Mouse (Mus musculus) WW6 (cell line): ENCODE data around the gene Tmprss13.

ENCODE experiments used
- DNase-seq: peaks from one replicate; pipeline ENCODE4 v3.0.0-alpha.2; 2013; ENCODE audit warnings: low read depth, low spot score

Gene Tmprss13

DNA sequence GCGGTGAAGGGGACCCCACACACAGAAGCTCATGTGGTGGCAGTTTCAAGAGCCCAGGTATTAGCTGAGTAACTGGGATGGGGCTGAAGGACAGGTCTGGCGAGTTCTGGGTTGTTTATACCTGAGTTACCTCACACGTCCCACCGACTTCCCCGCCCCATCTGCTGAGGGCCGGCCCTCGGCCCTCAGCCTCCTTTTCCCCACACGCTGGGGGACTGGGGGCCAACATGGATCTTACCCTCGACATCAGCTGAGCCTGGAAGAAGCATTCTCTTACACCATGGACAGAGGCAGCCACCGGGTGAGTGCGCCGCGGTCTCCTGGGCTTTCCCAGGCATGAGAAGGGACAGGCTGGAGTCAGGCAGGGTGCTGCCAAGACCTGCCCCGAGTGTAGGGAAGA, at the start of gene Tmprss13:
Gene Tmprss13, plus strand, starts transcription at position 246 of the 400 bp plus-strand sequence.
- DNase-seq, result no peak

GRCm38 (mm10) chr9:45272213-45272612, 46.7 kb upstream of the Tmprss13 start:
- no peak for DNase-seq

DNA sequence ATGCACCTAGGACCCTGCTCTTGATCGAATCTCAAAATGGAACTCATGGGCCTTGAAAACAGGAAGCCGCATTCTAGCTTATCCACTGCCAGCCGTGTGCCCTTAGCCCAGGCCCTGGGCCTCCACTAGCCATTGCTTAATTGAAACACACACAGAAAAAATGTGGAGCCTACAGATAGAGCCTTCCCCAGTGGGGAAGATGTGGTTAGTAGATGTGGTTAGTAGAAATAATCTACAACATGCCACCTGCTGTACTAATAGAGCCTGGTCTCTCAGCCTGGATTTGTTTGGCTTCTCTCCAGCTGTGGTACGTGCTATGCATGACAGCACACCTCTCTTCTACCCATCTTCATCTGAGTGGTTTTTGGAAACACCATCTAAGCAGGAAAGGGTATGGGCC, 44.7 kb upstream of the Tmprss13 start:
- no peak for DNase-seq

GRCm38 (mm10) chr9:45274635-45275034, 44.3 kb upstream of the Tmprss13 start:
- no peak for DNase-seq

DNA sequence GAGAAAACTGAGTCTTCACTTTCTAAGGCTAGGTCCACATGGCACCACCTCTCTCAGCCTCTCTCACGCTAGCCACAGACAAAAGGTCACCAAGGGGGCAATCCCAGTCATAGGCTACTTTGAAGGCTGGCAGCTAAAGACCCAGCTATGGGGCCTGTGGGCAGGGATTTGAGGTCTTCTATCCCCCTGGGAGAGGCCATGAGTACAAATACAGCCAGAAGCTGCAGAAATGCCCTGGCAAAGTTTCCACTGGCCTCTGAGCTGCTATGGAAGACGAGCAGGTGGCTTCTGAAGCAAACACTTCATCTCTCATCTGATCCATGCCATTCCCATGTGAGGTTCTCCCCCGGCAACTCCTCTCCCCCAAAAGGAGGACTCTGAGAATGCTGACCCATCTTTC, 38.8 kb upstream of the Tmprss13 start:
- DNase-seq, result no peak

- no peak for DNase-seq
Measured at GRCm38 (mm10) chr9:45280891-45281290, 38.0 kb upstream of the Tmprss13 start.

GRCm38 (mm10) chr9:45282466-45282865, 36.4 kb upstream of the Tmprss13 start:
- no peak for DNase-seq

GRCm38 (mm10) chr9:45291481-45292168, 27.3 kb upstream of the Tmprss13 start:
- no peak for DNase-seq

GRCm38 (mm10) chr9:45294210-45295011, 24.5 kb upstream of the Tmprss13 start:
- no peak for DNase-seq

GRCm38 (mm10) chr9:45299231-45300006, 19.5 kb upstream of the Tmprss13 start:
- peak; percentile 45 for DNase-seq

GRCm38 (mm10) chr9:45300422-45301104, 18.3 kb upstream of the Tmprss13 start:
- peak; percentile 86 for DNase-seq

DNA sequence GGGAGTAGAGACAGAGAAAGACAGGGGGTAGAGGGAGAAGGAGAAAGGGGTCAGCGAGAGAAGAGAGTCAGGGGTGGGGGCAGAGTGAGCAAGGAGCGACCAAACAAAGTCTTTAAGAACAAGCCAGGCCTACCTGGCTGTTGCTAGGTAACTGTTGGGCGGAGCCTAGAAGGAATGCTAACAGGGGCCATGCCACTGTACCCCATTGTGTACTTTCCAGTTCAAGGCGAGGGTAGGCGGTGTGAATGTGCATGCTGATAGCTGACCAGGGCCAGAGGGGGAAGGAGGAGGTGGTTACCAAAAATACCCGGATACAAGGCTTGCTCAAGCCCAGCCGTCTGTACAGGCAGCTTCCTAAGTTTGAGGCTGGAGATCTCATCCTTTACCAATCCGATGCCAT, 17.1 kb upstream of the Tmprss13 start:
- peak; percentile 5 for DNase-seq

DNA sequence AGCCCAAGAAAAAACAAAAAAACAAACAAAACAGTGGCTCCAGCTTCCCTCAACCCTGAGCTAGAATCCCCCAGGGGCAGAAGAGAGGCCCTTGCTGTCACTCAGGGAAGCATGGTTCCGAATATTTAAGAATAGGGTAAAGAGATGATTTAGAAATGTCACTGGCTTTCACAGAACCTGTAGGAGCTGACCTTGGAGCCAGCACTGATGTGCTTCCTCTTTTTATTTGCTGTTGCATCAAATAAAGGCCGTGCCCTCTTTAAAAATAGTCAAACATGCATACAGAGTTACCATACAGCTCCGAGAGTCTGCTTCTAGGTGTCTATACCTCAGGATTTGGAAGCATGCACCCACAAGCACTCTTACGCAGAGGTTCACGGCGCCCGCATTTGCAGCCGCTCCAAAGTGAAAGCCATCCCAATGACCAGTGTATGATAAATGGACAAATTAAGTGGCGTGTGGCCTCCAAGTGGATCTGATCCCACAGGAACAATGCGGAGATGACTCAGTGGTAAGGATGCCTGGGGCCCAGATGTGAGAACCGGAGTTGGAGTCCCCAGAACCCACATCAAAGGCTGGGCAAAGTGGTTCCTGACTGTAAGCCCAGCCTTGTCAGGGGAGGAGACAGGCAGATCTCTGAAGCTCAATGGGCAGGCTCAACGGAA, 12.0 kb upstream of the Tmprss13 start:
- no peak for DNase-seq

DNA sequence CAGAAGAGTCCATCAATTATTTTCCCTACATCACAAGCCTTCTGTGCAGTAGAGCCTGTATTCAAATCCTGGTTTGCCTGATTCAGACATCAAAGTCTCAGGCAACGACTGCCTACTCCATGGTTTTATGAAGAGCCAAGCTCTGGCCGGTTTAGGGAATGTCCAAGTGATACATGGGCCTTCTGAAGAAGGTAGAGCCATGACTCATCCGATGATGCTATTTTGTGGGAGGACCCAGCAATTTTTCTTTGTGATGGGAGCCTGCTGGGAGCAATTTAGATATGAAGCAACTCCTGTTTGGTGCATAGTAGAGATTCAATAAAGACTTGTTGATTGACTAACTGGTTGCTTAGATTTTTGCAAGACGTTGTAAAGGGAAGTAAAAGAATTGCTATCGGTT, 10.4 kb upstream of the Tmprss13 start:
- no peak for DNase-seq

GRCm38 (mm10) chr9:45311858-45312257, 7.0 kb upstream of the Tmprss13 start:
- DNase-seq, result no peak

GRCm38 (mm10) chr9:45313913-45314312, 5.0 kb upstream of the Tmprss13 start:
- no peak for DNase-seq

DNA sequence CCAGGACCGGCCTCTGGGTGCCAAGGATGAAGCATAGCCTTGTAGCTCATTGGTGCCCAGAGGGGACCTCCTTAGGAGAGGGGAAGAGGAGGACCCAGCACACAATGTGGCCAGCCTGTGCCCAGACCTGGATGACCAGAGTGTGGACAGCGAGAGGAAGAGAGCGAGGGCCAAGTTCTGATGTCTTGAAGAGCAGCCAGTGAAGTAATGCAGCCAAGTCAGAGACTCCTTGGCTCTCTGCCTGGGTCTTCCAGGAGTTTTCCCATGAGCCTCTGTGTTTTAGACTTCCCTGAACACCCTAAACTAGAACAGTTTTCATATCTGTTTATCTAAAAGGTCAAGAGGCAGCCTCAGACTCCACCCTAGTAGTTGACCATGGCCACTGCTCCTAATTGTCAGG, 1.3 kb upstream of the Tmprss13 start:
- no peak for DNase-seq

- DNase-seq, result no peak
Measured at GRCm38 (mm10) chr9:45321465-45321864, 2.6 kb downstream of the Tmprss13 start.

- no peak for DNase-seq
Measured at GRCm38 (mm10) chr9:45321946-45322430, 3.1 kb downstream of the Tmprss13 start.

GRCm38 (mm10) chr9:45326390-45326789, 7.5 kb downstream of the Tmprss13 start:
- no peak for DNase-seq

DNA sequence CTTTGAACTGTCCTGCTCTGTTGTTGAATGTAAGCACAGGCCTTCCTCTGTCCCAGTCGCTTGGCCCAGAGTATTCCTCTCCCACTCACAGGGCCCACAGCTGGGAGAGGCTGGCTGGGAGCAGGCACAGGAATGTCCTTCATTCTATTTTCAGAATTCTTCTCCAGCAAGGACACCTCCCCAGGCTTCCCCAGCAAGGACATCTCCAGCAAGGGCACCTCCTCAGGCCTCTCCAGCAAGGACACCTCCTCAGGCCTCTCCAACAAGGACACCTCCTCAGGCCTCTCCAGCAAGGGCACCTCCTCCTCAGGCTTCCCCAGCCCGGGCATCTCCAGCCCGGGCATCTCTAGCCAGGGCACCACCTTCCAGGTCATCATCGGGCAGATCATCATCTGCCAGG, 9.4 kb downstream of the Tmprss13 start:
- no peak for DNase-seq
